Mouse (Mus musculus): ENCODE data around the gene Dlgap3. TPM values are rescaled to one million over a fixed set of nuclear protein-coding genes. Genes with fewer than 3 reads are reported as not detected.

The Dlgap3 gene
- polyA plus RNA-seq, 1 experiment from 2014 or later: 5.4 TPM

GRCm38 (mm10) chr4:127167096-127167495, 1.9 kb upstream of the Dlgap3 start:
- Histone ChIP-seq H3K4me3 (no peak overlapping the region), H3K9me3 (replicated peaks) (no peaks in the 10 kb centered on the region), H3K27me3 (peaks cover 12% of the 10 kb centered on the region), H3K4me2 (no peak overlapping the region), H3K9ac (no peak overlapping the region), H3K36me3 (ENCODE audit: poor library complexity, severe bottlenecking) (no peaks in the 10 kb centered on the region), H3K27ac (no peak overlapping the region), H3K4me1 (peaks cover 39% of the 10 kb centered on the region)
- ATAC-seq: no peak
- WGBS: 72% methylated on average over 5 of the region's 5 CpGs

GRCm38 (mm10) chr4:127167731-127168130, 1.3 kb upstream of the Dlgap3 start:
- WGBS: 20% methylated on average over 8 of the region's 8 CpGs
- peak overlapping the region; percentile 80 for H3K4me2 ChIP-seq
- H3K9me3 ChIP-seq (replicated peaks): no peaks in the 10 kb centered on the region
- no peak for ATAC-seq
- no peaks in the 10 kb centered on the region for H3K36me3 ChIP-seq (ENCODE audit: poor library complexity, severe bottlenecking)
- peak overlapping the region; percentile 78 for H3K4me3 ChIP-seq
- H3K9ac ChIP-seq: no peak overlapping the region
- peaks cover 45% of the 10 kb centered on the region for H3K4me1 ChIP-seq
- H3K27ac ChIP-seq: no peak overlapping the region
- peaks cover 18% of the 10 kb centered on the region for H3K27me3 ChIP-seq

- Histone ChIP-seq H3K27me3 (peaks cover 19% of the 10 kb centered on the region), H3K27ac (peak overlapping the region; percentile 57), H3K4me1 (peaks cover 51% of the 10 kb centered on the region), H3K36me3 (ENCODE audit: poor library complexity, severe bottlenecking) (no peaks in the 10 kb centered on the region), H3K4me2 (peak overlapping the region; percentile 80), H3K4me3 (peak overlapping the region; percentile 78), H3K9ac (peak overlapping the region; percentile 91), H3K9me3 (replicated peaks) (no peaks in the 10 kb centered on the region)
- peak; percentile 71 for ATAC-seq
- WGBS: under 1% methylated on average over 38 of the region's 39 CpGs
These were observed 642 bp upstream of the Dlgap3 start for GRCm38 (mm10) chr4:127168211-127168913.

DNA sequence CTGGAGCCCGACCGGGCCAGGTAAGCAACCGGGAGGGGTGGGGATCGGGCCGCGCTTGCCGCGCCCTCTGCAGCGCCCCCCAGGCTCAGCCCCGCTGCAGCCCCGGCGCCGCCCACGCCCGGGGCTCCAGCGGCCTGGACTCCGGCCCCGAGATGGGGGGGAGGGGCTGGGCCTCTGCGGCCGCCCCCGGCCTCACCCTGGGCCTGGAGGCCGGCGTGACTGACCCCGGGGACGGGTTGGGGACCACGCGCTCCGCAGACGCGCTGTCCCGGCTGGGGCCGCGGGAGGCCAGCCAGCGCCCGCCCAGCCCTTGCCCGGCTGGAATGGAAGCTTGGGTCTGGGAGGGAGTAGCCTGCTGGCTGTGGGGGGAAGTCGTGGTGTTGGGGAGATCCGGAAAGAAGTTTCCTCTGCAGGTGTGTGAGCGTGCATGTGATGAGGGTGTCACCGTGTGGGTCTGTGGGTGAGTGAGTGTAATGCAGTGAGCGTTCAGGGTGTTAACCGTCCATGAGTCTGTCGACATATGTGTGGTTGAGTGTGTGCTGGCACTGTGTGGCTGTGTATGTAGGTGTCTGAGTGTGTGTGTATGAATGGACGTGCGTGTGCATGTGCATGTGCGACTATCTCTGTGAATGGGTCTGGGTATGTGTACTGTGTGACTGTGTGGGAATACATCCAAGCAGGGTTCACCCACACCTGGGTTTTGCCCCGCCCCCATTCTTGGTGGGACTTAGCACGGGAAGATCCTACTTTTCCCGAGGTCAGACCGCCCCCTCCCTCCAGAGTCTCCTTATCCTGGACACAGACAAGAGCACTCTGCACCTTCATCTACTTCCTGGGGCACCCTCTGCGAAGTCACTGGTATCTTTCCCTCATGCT, 580 bp downstream of the Dlgap3 start:
- peak overlapping the region; percentile 91 for H3K9ac ChIP-seq
- peak; percentile 46 for ATAC-seq
- no peaks in the 10 kb centered on the region for H3K9me3 ChIP-seq (replicated peaks)
- peak overlapping the region; percentile 57 for H3K27ac ChIP-seq
- WGBS: 3% methylated on average over 35 of the region's 51 CpGs
- no peaks in the 10 kb centered on the region for H3K36me3 ChIP-seq (ENCODE audit: poor library complexity, severe bottlenecking)
- peak overlapping the region; percentile 80 for H3K4me2 ChIP-seq
- peak overlapping the region; percentile 78 for H3K4me3 ChIP-seq
- peaks cover 19% of the 10 kb centered on the region for H3K27me3 ChIP-seq
- peaks cover 61% of the 10 kb centered on the region for H3K4me1 ChIP-seq

DNA sequence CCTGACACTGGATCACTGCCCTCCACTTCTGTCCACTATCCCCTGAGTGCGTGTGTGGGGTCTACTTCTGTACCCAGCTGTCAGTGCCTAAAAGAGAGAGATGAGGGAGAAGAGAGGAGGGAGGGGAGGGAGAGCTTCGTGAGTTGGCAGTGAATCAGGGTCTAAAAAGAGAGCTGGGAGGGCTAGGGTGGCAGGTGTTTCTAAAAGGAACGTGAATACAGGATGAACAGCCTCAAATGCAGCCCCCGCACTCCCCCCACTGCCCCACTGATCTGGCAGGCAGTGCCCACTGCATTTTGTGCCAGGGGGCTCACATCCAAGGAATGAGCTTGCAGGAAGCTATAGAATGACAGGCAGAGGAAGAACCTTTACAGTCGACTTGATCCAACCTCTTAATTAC, 1.9 kb downstream of the Dlgap3 start:
- Histone ChIP-seq H3K4me3 (no peak overlapping the region), H3K4me2 (peak overlapping the region; percentile 80), H3K27ac (peak overlapping the region; percentile 4; the same call in 1 of the 2 replicates), H3K9ac (no peak overlapping the region), H3K4me1 (peaks cover 61% of the 10 kb centered on the region), H3K36me3 (ENCODE audit: poor library complexity, severe bottlenecking) (no peaks in the 10 kb centered on the region), H3K9me3 (replicated peaks) (no peaks in the 10 kb centered on the region), H3K27me3 (peaks cover 19% of the 10 kb centered on the region)
- ATAC-seq: no peak
- WGBS: 18% methylated on average over 5 of the region's 5 CpGs

- Histone ChIP-seq H3K36me3 (ENCODE audit: poor library complexity, severe bottlenecking) (no peaks in the 10 kb centered on the region), H3K27ac (peak overlapping the region; percentile 59), H3K9ac (no peak overlapping the region), H3K9me3 (replicated peaks) (no peaks in the 10 kb centered on the region), H3K27me3 (peaks cover 19% of the 10 kb centered on the region), H3K4me2 (peak overlapping the region; percentile 80), H3K4me1 (peaks cover 61% of the 10 kb centered on the region), H3K4me3 (no peak overlapping the region)
- 47% methylated on average over 4 of the region's 4 CpGs for WGBS
- no peak for ATAC-seq
These were observed 2.4 kb downstream of the Dlgap3 start for GRCm38 (mm10) chr4:127171341-127171905.

DNA sequence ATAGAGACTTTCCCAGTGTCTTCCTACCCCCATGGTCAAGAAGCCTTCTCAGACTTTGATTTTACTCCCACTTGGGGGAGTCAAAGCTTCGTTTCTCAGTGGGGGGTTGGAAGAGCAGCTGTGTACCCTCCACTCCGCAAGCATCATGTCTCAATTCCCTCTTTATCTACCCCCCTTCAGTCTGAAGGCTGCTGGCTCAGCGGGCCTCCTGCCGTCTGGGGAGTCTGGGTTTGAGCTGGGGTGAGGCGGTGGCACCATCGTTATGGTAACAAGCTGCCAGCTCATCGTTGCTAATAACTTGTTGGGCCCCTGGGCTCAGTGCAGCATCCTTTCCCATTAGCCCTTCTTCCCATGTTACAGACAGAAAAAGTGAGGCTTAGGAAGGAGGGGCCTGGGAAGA, 3.1 kb downstream of the Dlgap3 start:
- Histone ChIP-seq H3K27me3 (peaks cover 15% of the 10 kb centered on the region), H3K9ac (no peak overlapping the region), H3K36me3 (ENCODE audit: poor library complexity, severe bottlenecking) (no peaks in the 10 kb centered on the region), H3K4me3 (no peak overlapping the region), H3K4me2 (no peak overlapping the region), H3K27ac (no peak overlapping the region), H3K4me1 (peaks cover 61% of the 10 kb centered on the region), H3K9me3 (replicated peaks) (no peaks in the 10 kb centered on the region)
- no peak for ATAC-seq
- WGBS: 15% methylated on average over 7 of the region's 7 CpGs

DNA sequence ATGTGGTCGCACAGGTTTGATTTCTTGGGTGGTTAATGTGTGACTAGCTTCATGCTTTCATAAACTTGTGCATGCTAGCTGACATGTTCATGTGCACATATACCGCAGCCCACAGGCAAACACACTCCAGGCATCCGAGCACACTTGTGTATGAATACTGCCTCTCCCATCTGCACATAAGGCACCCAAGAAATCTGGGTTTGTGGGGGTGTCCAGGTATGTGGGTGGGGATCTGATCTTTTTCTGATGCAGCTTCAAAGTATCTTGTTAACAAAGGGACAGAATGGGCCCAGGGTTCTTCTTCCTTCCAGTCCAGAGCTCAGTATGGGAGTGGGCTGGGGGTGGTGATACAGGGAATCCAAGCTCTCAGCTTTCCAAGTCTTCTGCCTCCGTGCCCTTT, 3.6 kb downstream of the Dlgap3 start:
- 64% methylated on average over 4 of the region's 4 CpGs for WGBS
- Histone ChIP-seq H3K9ac (no peak overlapping the region), H3K4me2 (no peak overlapping the region), H3K4me3 (no peak overlapping the region), H3K27me3 (peaks cover 16% of the 10 kb centered on the region), H3K36me3 (ENCODE audit: poor library complexity, severe bottlenecking) (no peaks in the 10 kb centered on the region), H3K9me3 (replicated peaks) (no peaks in the 10 kb centered on the region), H3K4me1 (peaks cover 60% of the 10 kb centered on the region), H3K27ac (no peak overlapping the region)
- ATAC-seq: no peak

DNA sequence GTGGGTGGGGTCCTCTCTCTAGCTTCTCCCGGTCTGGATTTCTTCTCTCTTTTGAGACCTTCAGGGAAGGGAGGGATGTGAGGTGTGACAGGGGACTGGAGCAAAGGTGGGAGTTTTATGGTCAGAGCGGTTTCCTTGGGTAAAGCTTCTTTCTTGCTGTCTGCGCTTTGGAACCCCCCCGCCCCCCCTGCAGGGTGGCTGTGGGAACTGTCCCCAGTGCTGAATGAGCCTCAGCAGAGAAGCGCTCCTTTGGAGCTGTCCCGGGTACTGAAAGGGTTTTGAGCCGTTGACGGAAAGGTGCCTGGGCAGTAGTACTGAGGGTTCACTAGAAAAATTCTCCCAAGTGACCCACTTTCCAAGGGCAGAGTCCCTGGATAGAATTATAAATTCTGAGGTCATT, 4.5 kb downstream of the Dlgap3 start:
- H3K27me3 ChIP-seq: peaks cover 13% of the 10 kb centered on the region
- H3K4me3 ChIP-seq: no peak overlapping the region
- no peaks in the 10 kb centered on the region for H3K36me3 ChIP-seq (ENCODE audit: poor library complexity, severe bottlenecking)
- H3K9me3 ChIP-seq (replicated peaks): no peaks in the 10 kb centered on the region
- WGBS: 5% methylated on average over 8 of the region's 8 CpGs
- no peak for ATAC-seq
- H3K4me2 ChIP-seq: no peak overlapping the region
- peaks cover 52% of the 10 kb centered on the region for H3K4me1 ChIP-seq
- H3K27ac ChIP-seq: no peak overlapping the region
- H3K9ac ChIP-seq: 0 out of 2 replicates have a peak overlapping the region, but pooled peaks have one; percentile 30

- Histone ChIP-seq H3K27me3 (peaks cover 17% of the 10 kb centered on the region), H3K36me3 (ENCODE audit: poor library complexity, severe bottlenecking) (no peaks in the 10 kb centered on the region), H3K9me3 (replicated peaks) (no peaks in the 10 kb centered on the region), H3K4me3 (no peak overlapping the region), H3K27ac (no peak overlapping the region), H3K4me2 (no peak overlapping the region), H3K4me1 (peaks cover 54% of the 10 kb centered on the region), H3K9ac (no peak overlapping the region)
- 63% methylated on average over 8 of the region's 8 CpGs for WGBS
- no peak for ATAC-seq
These were observed 5.3 kb downstream of the Dlgap3 start for GRCm38 (mm10) chr4:127174075-127174899.

GRCm38 (mm10) chr4:127174900-127175278, 5.9 kb downstream of the Dlgap3 start:
- peaks cover 54% of the 10 kb centered on the region for H3K4me1 ChIP-seq
- H3K27ac ChIP-seq: no peak overlapping the region
- no peak for ATAC-seq
- peaks cover 21% of the 10 kb centered on the region for H3K27me3 ChIP-seq
- no peaks in the 10 kb centered on the region for H3K36me3 ChIP-seq (ENCODE audit: poor library complexity, severe bottlenecking)
- no peaks in the 10 kb centered on the region for H3K9me3 ChIP-seq (replicated peaks)
- no peak overlapping the region for H3K4me3 ChIP-seq
- no peak overlapping the region for H3K9ac ChIP-seq
- 61% methylated on average over 4 of the region's 4 CpGs for WGBS
- no peak overlapping the region for H3K4me2 ChIP-seq
